Mouse (Mus musculus) lung, postnatal 0 days (tissue): ENCODE measurements around the gene Pcyox1. TPM values are rescaled to one million over a fixed set of nuclear protein-coding genes. Genes with fewer than 3 reads are reported as not detected.

Experiments
- ATAC-seq: fragments of 200-750 bp; cut with Nextera tagmentation; 2 replicates; pipeline ENCODE4 v1.8.0; 2017; ENCODE audit warnings: moderate library complexity
- DNase-seq: peaks from one replicate; pipeline ENCODE4 v3.0.0-alpha.2; 2016; ENCODE audit warnings: low spot score
- H3K27ac ChIP-seq: fragments of 300-500 bp; sonication (generic); 2 replicates; pipeline ENCODE4 v1.5.1; 2014; ENCODE audit warnings: antibody characterized with exemption, mild to moderate bottlenecking, low read length, mixed read lengths
- H3K27me3 ChIP-seq: fragments of 300-500 bp; sonication (generic); replicated peaks from 2 replicates; pipeline ENCODE4 v1.6.1; 2014; ENCODE audit warnings: low read length, mixed read lengths; ENCODE audit not compliant: insufficient read depth
- H3K36me3 ChIP-seq: fragments of 300-500 bp; sonication (generic); 2 replicates; pipeline ENCODE4 v1.6.1; 2014; ENCODE audit warnings: low read length, mixed read lengths; ENCODE audit not compliant: insufficient read depth
- H3K4me1 ChIP-seq: fragments of 300-500 bp; sonication (generic); 2 replicates; pipeline ENCODE4 v1.6.1; 2014; ENCODE audit warnings: antibody characterized with exemption, low read depth, low read length, mixed read lengths; ENCODE audit not compliant: insufficient read depth
- H3K4me2 ChIP-seq: fragments of 300-500 bp; sonication (generic); replicated peaks from 2 replicates; pipeline ENCODE4 v1.6.1; 2014; ENCODE audit warnings: low read depth, mild to moderate bottlenecking, low read length, moderate library complexity, mixed read lengths
- H3K4me3 ChIP-seq: fragments of 300-500 bp; sonication (generic); 2 replicates; pipeline ENCODE4 v1.5.1; 2014; ENCODE audit warnings: low read depth, low read length
- H3K9ac ChIP-seq: fragments of 300-500 bp; sonication (generic); replicated peaks from 2 replicates; pipeline ENCODE4 v1.6.1; 2014; ENCODE audit warnings: low read depth, mild to moderate bottlenecking
- H3K9me3 ChIP-seq: fragments of 300-500 bp; sonication (generic); 2 replicates; pipeline ENCODE4 v1.6.1; 2016; ENCODE audit warnings: low read length, mixed read lengths
- CTCF ChIP-seq: IDR thresholded peaks from 2 replicates; pipeline ENCODE4 v1.5.1; 2016; ENCODE audit warnings: antibody characterized with exemption, mild to moderate bottlenecking
- EP300 ChIP-seq: IDR thresholded peaks from 2 replicates; pipeline ENCODE4 v1.6.1; 2016; ENCODE audit warnings: antibody characterized with exemption, mild to moderate bottlenecking, control low read depth
- WGBS: fragments of 180-500 bp; shearing (Covaris S2); extraction: QIAGEN DNeasy Blood & Tissue Kit; methylation state at CpG from one replicate; pipeline ENCODE4 v1.1.7; 2014; 5-methylcytosine and 5-hydroxymethylcytosine counted together
- polyA plus RNA-seq: library from polyadenylated mRNA; unstranded; fragments of >200 nt; fragmentation: Nextera tagmentation; extraction: Ambion mirVana; gene quantifications from 2 replicates; pipeline ENCODE4 v1.2.1, GENCODE M21; 2015

The Pcyox1 gene
- polyA plus RNA-seq, 1 experiment from 2014 or later: 54.2 TPM

DNA sequence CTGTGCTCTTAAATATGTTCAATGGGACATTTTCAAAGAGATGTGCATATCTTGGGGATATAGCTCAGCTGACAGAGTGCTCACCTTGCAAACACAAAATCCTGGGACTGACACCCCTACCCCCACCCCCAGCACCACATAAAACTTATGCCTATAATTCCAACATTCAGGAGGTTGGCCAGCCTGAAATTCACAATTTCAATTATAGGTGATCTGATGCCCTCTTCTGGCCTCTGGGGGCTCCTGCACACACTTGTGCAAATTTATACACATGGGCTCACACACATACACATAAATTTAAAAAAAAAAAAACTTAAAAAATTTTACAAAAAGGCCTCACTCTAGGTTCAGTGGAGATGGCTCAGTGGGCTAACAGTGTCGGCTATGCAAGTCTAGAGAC lies 3.8 kb downstream of the Pcyox1 start:
- WGBS: 100% methylated on average over 1 of the region's 1 CpGs
- DNase-seq: no peak
- H3K9me3 ChIP-seq: no peaks in the 10 kb centered on the region
- H3K36me3 ChIP-seq: peaks cover 12% of the 10 kb centered on the region; the same call in 1 of the 2 replicates
- no peak overlapping the region for H3K4me3 ChIP-seq
- H3K9ac ChIP-seq: no peak overlapping the region
- H3K27ac ChIP-seq: no peak overlapping the region
- TF ChIP-seq CTCF: peak; percentile 17; the same call in 1 of the 2 replicates
- no peak for TF ChIP-seq EP300
- no peak for ATAC-seq
- H3K4me1 ChIP-seq: peaks cover 14% of the 10 kb centered on the region; the same call in 1 of the 2 replicates
- no peaks in the 10 kb centered on the region for H3K27me3 ChIP-seq
- no peak overlapping the region for H3K4me2 ChIP-seq

DNA sequence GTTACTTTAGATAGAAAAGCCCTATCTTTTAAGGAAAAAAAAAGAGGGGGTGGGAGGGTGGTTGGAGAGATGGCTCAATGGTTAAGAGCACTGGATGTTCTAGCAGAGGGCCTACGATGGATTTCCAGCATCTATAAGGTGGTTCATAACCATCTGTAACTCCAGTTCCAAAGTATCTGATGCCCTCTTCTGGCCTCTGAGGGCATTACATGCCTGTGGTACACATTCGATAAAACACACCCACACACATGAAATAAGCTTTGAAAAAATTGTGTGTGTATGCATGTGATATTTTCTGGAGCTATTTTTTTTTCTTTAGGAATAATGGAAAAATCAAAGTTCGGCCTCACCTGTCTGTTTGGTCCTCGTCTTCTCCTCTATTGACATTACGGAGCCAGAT lies 5.6 kb downstream of the Pcyox1 start:
- WGBS: 97% methylated on average over 5 of the region's 5 CpGs
- DNase-seq (no peak), ATAC-seq (no peak)
- TF ChIP-seq CTCF: peak; percentile 50
- no peak for TF ChIP-seq EP300
- Histone ChIP-seq H3K4me1 (peaks cover 6% of the 10 kb centered on the region; the same call in 1 of the 2 replicates), H3K4me2 (no peak overlapping the region), H3K27me3 (no peaks in the 10 kb centered on the region), H3K27ac (no peak overlapping the region), H3K36me3 (peaks cover 16% of the 10 kb centered on the region; the same call in 1 of the 2 replicates), H3K9me3 (no peaks in the 10 kb centered on the region), H3K4me3 (no peak overlapping the region), H3K9ac (no peak overlapping the region)

DNA sequence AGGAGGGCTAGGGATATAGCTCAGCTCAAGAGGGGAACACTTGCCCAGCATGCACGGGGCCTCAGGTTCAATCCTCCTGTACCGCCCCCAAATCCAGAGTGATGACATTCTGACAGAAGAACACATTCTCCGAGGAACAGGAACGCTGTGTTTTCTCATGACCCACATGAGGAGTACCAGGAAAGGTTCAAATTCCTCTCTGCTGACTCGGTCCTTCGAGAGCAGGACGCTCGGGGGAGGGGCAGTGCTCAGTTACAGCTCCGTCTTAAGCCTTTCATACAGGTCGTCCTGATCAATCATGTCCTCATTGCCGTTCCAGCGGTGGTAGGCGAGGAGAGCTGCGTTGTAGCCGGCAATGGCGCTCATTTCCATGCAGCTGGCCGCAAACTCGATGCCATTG lies 8.5 kb downstream of the Pcyox1 start:
- WGBS: 70% methylated on average over 18 of the region's 18 CpGs
- Histone ChIP-seq H3K4me3 (no peak overlapping the region), H3K9me3 (no peaks in the 10 kb centered on the region), H3K9ac (no peak overlapping the region), H3K27ac (no peak overlapping the region), H3K4me1 (no peaks in the 10 kb centered on the region), H3K27me3 (no peaks in the 10 kb centered on the region), H3K36me3 (peaks cover 16% of the 10 kb centered on the region; the same call in 1 of the 2 replicates), H3K4me2 (no peak overlapping the region)
- TF ChIP-seq CTCF (no peak), EP300 (no peak)
- ATAC-seq: no peak
- DNase-seq: no peak

DNA sequence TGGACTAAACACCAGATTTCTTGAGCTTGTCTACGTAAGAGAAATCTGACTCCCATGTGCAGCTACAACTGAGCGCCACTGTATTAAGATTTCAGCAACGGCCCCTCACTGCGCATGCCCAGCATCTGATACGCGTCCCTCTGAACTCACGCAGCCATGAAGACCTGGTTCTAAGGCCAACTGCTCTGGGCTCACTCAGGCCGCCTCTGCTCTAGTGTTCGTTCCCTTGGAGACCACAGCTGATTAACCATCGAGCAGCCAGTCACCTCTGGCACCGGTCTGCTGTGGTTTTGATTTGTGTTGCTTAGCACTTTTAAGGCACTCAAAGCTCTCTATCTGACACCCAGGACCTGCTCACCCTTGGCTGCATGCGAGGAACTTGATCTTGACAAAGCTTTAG lies 9.6 kb downstream of the Pcyox1 start:
- no peaks in the 10 kb centered on the region for H3K9me3 ChIP-seq
- DNase-seq: no peak
- H3K9ac ChIP-seq: no peak overlapping the region
- H3K4me3 ChIP-seq: no peak overlapping the region
- H3K4me1 ChIP-seq: no peaks in the 10 kb centered on the region
- ATAC-seq: no peak
- TF ChIP-seq EP300: no peak
- no peak for TF ChIP-seq CTCF
- H3K27ac ChIP-seq: no peak overlapping the region
- H3K36me3 ChIP-seq: peaks cover 16% of the 10 kb centered on the region; the same call in 1 of the 2 replicates
- H3K4me2 ChIP-seq: no peak overlapping the region
- no peaks in the 10 kb centered on the region for H3K27me3 ChIP-seq
- 80% methylated on average over 12 of the region's 12 CpGs for WGBS

DNA sequence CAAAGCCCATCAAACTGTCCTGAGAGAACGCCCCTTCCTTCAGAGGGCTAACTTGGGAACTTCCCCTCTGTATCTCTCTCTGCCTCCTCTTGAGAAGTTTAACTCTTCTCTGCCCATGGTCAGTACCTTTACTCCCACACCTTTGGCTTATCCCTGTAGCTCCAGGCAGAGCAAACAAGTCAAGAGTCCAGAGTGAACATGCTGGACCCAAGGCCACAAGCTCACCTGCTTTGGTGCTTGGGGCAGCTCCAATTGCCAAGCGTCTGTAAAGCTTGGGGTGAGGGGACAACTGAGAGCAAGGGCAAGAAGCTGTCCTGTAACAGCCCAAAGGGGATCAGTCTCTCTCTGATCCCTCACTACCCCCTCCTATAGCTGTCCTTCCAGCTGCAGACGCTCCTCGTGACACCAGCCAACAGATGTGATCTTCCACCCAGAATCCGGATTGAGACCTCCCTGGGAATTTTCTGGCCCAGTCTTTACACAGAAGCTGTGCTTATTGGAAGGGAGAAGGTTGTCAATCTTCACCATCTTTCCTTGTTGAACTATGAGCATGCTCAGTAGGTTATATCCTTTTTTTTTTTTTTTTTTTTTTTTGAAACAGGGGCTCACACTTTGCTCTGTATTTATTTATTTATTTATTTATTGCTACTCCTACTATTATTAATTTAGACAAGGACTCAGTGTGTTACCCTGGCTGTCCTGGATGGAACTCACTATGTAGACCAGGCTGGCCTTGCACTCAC lies 11.4 kb downstream of the Pcyox1 start:
- Histone ChIP-seq H3K27ac (no peak overlapping the region), H3K4me2 (no peak overlapping the region), H3K4me3 (no peak overlapping the region), H3K9me3 (no peaks in the 10 kb centered on the region), H3K27me3 (no peaks in the 10 kb centered on the region), H3K4me1 (no peaks in the 10 kb centered on the region), H3K36me3 (peaks cover 5% of the 10 kb centered on the region; the same call in 1 of the 2 replicates), H3K9ac (no peak overlapping the region)
- 65% methylated on average over 5 of the region's 5 CpGs for WGBS
- ATAC-seq (no peak), DNase-seq (no peak)
- TF ChIP-seq CTCF: no peak
- no peak for TF ChIP-seq EP300

DNA sequence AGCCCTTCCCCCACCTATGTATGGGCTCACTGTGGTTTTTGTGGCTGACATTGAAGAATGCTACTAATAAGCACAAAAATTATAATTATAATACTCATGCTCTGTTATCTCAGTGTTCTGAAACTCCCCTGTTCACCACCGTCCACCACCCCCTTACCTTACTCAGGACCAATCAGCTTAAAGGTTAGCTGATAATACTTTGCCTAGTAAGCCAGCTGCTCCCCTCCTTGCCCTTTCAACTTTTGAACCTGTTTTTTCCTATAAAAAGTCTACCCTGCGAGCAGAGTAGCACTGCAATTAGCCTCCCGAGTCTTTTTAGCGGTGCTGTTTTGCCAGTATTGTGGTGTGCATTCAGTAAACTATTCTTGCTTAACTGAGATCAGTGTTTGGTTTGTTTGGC lies 12.3 kb downstream of the Pcyox1 start:
- H3K27me3 ChIP-seq: no peaks in the 10 kb centered on the region
- no peak overlapping the region for H3K27ac ChIP-seq
- no peak for ATAC-seq
- 53% methylated on average over 4 of the region's 4 CpGs for WGBS
- no peak overlapping the region for H3K4me3 ChIP-seq
- no peak overlapping the region for H3K4me2 ChIP-seq
- no peak for DNase-seq
- no peak overlapping the region for H3K9ac ChIP-seq
- TF ChIP-seq CTCF (no peak), EP300 (no peak)
- peaks cover 4% of the 10 kb centered on the region; the same call in 1 of the 2 replicates for H3K36me3 ChIP-seq
- no peaks in the 10 kb centered on the region for H3K9me3 ChIP-seq
- no peaks in the 10 kb centered on the region for H3K4me1 ChIP-seq
